Mouse (Mus musculus) lung, adult 18-20 months (tissue): Measurements from ENCODE around the gene BC051019.

Source experiments
- DNase-seq, 2 experiments: peaks; one replicate each; pipeline ENCODE4 v3.0.0; 2022; ENCODE audit warnings: mixed read lengths in 2 of 2

BC051019 gene

GRCm38 (mm10) chr7:109723697-109724096 lies at the start of gene BC051019:
TSS of gene BC051019 (minus strand) at chr7:109723850.
- peak; percentile 45 to 67 for DNase-seq

GRCm38 (mm10) chr7:109772251-109772650 lies 48.6 kb upstream of the BC051019 start:
- no peak for DNase-seq

- no peak for DNase-seq
Observed at GRCm38 (mm10) chr7:109768699-109769383, 45.2 kb upstream of the BC051019 start.

GRCm38 (mm10) chr7:109767575-109768350 lies 44.1 kb upstream of the BC051019 start:
- no peak for DNase-seq

GRCm38 (mm10) chr7:109764009-109764408 lies 40.4 kb upstream of the BC051019 start:
- DNase-seq: no peak

GRCm38 (mm10) chr7:109756291-109756690 lies 32.6 kb upstream of the BC051019 start:
- no peak for DNase-seq

GRCm38 (mm10) chr7:109754034-109754433 lies 30.4 kb upstream of the BC051019 start:
- DNase-seq: no peak

- DNase-seq: peak; percentile 80 to 83
Observed at GRCm38 (mm10) chr7:109752008-109752925, 28.6 kb upstream of the BC051019 start, which contains the start of gene Tmem9b. TSS of gene Tmem9b (minus strand) at chr7:109752875.

- DNase-seq: no peak
Observed at GRCm38 (mm10) chr7:109751427-109752007, 27.9 kb upstream of the BC051019 start.

- no peak for DNase-seq
Observed at GRCm38 (mm10) chr7:109747747-109748146, 24.1 kb upstream of the BC051019 start.

- no peak for DNase-seq
Observed at GRCm38 (mm10) chr7:109741703-109742102, 18.1 kb upstream of the BC051019 start.

GRCm38 (mm10) chr7:109741060-109741459 lies 17.4 kb upstream of the BC051019 start:
- no peak for DNase-seq

GRCm38 (mm10) chr7:109739822-109740370 lies 16.2 kb upstream of the BC051019 start:
- peak in 1 of 2 experiments; percentile 38 for DNase-seq

- no peak for DNase-seq
Observed at GRCm38 (mm10) chr7:109734806-109735205, 11.2 kb upstream of the BC051019 start.

- DNase-seq: no peak
Observed at GRCm38 (mm10) chr7:109731626-109732025, 8.0 kb upstream of the BC051019 start, which contains the start of gene Ascl3. TSS of gene Ascl3 (minus strand) at chr7:109731726.

GRCm38 (mm10) chr7:109723114-109723513 lies 536 bp downstream of the BC051019 start:
- DNase-seq: no peak

- DNase-seq: no peak
Observed at GRCm38 (mm10) chr7:109722618-109723017, 1.0 kb downstream of the BC051019 start.

- DNase-seq: peak in 1 of 2 experiments; percentile 41
Observed at GRCm38 (mm10) chr7:109719286-109719685, 4.4 kb downstream of the BC051019 start.

GRCm38 (mm10) chr7:109713434-109713982 lies 10.1 kb downstream of the BC051019 start:
- DNase-seq: no peak

GRCm38 (mm10) chr7:109712198-109712597 lies 11.5 kb downstream of the BC051019 start:
- DNase-seq: no peak

- no peak for DNase-seq
Observed at GRCm38 (mm10) chr7:109710069-109710468, 13.6 kb downstream of the BC051019 start.

GRCm38 (mm10) chr7:109708961-109709382 lies 14.7 kb downstream of the BC051019 start:
- peak; percentile 60 to 74 for DNase-seq
